Mouse (Mus musculus) CH12F3 (cell line): Measurements from ENCODE around the gene Bahcc1.

Source experiments
- in situ Hi-C: fragments of 300-500 bp; cut with MboI; formaldehyde crosslinking; loops from 2 replicates; pipeline ENCODE4 v1.14.3; 2020; ENCODE audit warnings: low sequenced_read_pairs

Gene Bahcc1

GRCm38 (mm10) chr11:120313906-120314685 is 81.3 kb downstream of the Bahcc1 start:
- in situ Hi-C loops, result no loop called here

- in situ Hi-C loops, result no loop called here
Observed at GRCm38 (mm10) chr11:120314721-120315415, 82.1 kb downstream of the Bahcc1 start.

- in situ Hi-C loops, result no loop called here
Observed at GRCm38 (mm10) chr11:120315416-120315761, 82.6 kb downstream of the Bahcc1 start.

- in situ Hi-C loops, result no loop called here
Observed at GRCm38 (mm10) chr11:120315832-120316689, 83.3 kb downstream of the Bahcc1 start.

GRCm38 (mm10) chr11:120316690-120317254 is 84.0 kb downstream of the Bahcc1 start:
- in situ Hi-C loops, result no loop called here

GRCm38 (mm10) chr11:120317456-120317855 is 84.7 kb downstream of the Bahcc1 start:
- in situ Hi-C loops, result no loop called here

- in situ Hi-C loops, result no loop called here
Observed at GRCm38 (mm10) chr11:120319310-120319709, 86.6 kb downstream of the Bahcc1 start.

GRCm38 (mm10) chr11:120320156-120320555 is 87.4 kb downstream of the Bahcc1 start:
- in situ Hi-C loops, result no loop called here

GRCm38 (mm10) chr11:120335431-120336021 is 102.8 kb downstream of the Bahcc1 start:
- in situ Hi-C loops, result no loop called here

- in situ Hi-C loops, result no loop called here
Observed at GRCm38 (mm10) chr11:120337447-120337846, 104.7 kb downstream of the Bahcc1 start.

GRCm38 (mm10) chr11:120338786-120339185 is 106.0 kb downstream of the Bahcc1 start:
- in situ Hi-C loops, result no loop called here

GRCm38 (mm10) chr11:120339978-120340513 is 107.3 kb downstream of the Bahcc1 start:
- in situ Hi-C loops, result no loop called here

GRCm38 (mm10) chr11:120341661-120342060 is 108.9 kb downstream of the Bahcc1 start:
- in situ Hi-C loops, result no loop called here
